Mouse (Mus musculus): ENCODE results near the gene Aqp5. TPM values are rescaled to one million over a fixed set of nuclear protein-coding genes. Genes with fewer than 3 reads are reported as not detected.

Aqp5 gene
- total and polyA plus RNA-seq, 2 experiments from 2014 or later: 0.64 to 0.76 TPM

DNA sequence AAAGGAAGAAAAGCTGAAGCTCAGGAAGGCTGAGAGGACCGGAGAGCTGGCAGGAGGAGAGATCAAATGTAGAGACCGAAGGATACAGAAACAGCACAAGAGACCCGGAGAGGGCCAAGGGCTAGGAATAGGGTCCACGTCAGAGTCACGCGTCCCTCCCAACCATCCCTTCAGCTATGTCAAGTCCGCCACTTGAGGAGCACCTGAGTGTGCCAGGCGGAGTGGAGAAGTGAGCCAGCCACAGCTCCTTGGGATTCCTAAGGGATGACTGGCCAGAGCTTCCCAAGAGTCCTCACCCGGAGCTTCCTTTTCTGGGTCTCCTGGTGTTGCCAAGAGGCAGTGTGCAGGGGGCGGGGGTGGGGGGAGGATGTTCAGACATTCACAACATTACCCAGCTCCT lies 4.4 kb downstream of the Aqp5 start:
- DNase-seq: no peak
- H3K36me3 ChIP-seq (ENCODE audit: insufficient read depth): no peaks in the 10 kb centered on the region
- no peak overlapping the region for H3K4me2 ChIP-seq (ENCODE audit: low read depth)
- no peak for ATAC-seq
- peaks cover 46% of the 10 kb centered on the region for H3K27me3 ChIP-seq (ENCODE audit: insufficient read depth, low read length)
- H3K9ac ChIP-seq: no peak overlapping the region
- H3K9me3 ChIP-seq (ENCODE audit: low read length): 0 out of 2 replicates have a peak, but pooled peaks cover under 1% of the 10 kb centered on the region
- 85% methylated on average over 10 of the region's 10 CpGs for WGBS
- TF ChIP-seq CTCF (IDR thresholded peaks at IDR 0.05; ENCODE audit: low read depth): no peak
- no peaks in the 10 kb centered on the region for H3K4me1 ChIP-seq (ENCODE audit: insufficient read depth)
- H3K27ac ChIP-seq (ENCODE audit: low read depth, low read length): no peak overlapping the region
- H3K4me3 ChIP-seq (ENCODE audit: low read depth, low read length): no peak overlapping the region

DNA sequence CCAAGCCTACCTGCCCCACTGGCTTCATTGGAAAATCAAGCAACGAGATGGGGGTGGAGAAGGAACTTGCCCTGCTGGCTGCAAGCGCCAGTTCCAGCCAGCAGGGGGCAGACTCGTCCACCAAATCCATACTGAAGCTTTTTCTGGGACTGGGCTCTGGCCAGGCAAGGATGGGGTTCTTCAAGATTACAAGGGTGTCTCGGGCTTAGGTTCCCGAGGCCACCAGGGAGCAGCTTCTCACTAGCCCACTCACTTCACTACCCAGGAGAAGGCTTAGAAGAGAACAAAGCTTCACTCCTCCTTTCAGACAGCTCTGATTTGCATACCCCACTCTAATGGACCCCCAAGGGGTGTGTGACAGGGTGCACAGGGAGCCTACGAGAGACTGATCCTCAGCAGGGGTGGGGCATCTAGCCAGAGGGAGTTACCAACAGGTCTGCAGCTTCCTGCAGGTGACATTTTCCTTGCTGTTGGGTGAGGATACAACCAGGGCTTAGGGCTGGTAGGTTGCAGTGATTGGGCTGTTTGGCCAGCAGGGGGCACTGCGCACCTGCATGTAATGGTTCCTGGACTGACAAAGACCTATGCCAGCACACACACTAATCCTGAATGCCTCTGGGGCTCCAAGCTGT lies 5.6 kb downstream of the Aqp5 start:
- Histone ChIP-seq H3K36me3 (ENCODE audit: insufficient read depth) (no peaks in the 10 kb centered on the region), H3K4me3 (ENCODE audit: low read depth, low read length) (no peak overlapping the region), H3K9me3 (ENCODE audit: low read length) (no peaks in the 10 kb centered on the region), H3K4me1 (ENCODE audit: insufficient read depth) (no peaks in the 10 kb centered on the region), H3K27me3 (ENCODE audit: insufficient read depth, low read length) (peaks cover 36% of the 10 kb centered on the region), H3K9ac (no peak overlapping the region), H3K27ac (ENCODE audit: low read depth, low read length) (no peak overlapping the region), H3K4me2 (ENCODE audit: low read depth) (peak overlapping the region; percentile 15; the same call in 1 of the 2 replicates)
- WGBS: 0% methylated on average over 7 of the region's 7 CpGs
- peak; percentile 95 for ATAC-seq
- peak; percentile 95 for TF ChIP-seq CTCF (IDR thresholded peaks at IDR 0.05; ENCODE audit: low read depth)
- DNase-seq: peak; percentile 93

DNA sequence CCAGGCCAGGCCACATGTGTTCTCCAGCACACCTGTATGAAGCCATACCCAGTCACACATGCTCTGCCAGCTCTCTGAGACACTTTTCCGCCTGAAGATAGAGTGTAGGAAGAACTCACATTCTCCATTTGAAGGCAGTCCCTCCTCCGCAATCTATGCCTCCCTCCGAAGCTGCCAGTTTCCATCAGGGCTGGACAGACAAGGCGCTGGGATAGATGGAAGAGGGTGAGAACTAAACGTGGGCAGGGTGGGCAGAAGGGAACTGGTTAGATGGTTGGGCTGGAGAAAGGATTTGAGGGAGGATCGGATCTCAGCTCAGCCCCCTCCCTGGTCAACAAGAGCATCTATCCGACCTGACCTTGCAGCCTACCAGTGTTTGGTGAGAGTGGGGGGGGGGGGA lies 6.3 kb downstream of the Aqp5 start:
- peaks cover 29% of the 10 kb centered on the region for H3K27me3 ChIP-seq (ENCODE audit: insufficient read depth, low read length)
- no peak overlapping the region for H3K4me3 ChIP-seq (ENCODE audit: low read depth, low read length)
- ATAC-seq (no peak), DNase-seq (no peak)
- TF ChIP-seq CTCF (IDR thresholded peaks at IDR 0.05; ENCODE audit: low read depth): no peak
- no peaks in the 10 kb centered on the region for H3K9me3 ChIP-seq (ENCODE audit: low read length)
- WGBS: 51% methylated on average over 7 of the region's 7 CpGs
- H3K9ac ChIP-seq: no peak overlapping the region
- no peaks in the 10 kb centered on the region for H3K4me1 ChIP-seq (ENCODE audit: insufficient read depth)
- H3K4me2 ChIP-seq (ENCODE audit: low read depth): no peak overlapping the region
- no peaks in the 10 kb centered on the region for H3K36me3 ChIP-seq (ENCODE audit: insufficient read depth)
- no peak overlapping the region for H3K27ac ChIP-seq (ENCODE audit: low read depth, low read length)

DNA sequence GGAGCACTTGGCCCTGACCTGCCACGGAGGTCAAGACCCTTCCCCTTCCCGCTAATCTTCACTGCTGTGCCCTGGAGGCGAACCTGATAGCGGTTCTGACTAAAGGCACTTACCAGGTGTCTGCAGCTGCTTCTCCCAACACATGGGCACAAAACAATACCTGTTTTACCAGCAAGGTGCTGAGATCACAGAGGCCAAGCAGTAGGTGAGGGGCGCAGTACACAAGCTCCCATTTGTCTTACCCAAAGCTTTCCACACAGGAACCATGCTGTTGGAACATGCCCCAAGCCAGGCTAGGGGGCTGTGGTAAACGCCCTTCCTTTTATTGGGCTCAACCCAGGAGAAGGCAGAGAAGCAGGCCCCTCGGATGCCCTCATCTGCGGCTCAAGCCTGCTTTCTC lies 7.0 kb downstream of the Aqp5 start:
- H3K27me3 ChIP-seq (ENCODE audit: insufficient read depth, low read length): peaks cover 23% of the 10 kb centered on the region; the same call in 1 of the 2 replicates
- no peaks in the 10 kb centered on the region for H3K9me3 ChIP-seq (ENCODE audit: low read length)
- no peak for DNase-seq
- H3K9ac ChIP-seq: no peak overlapping the region
- no peak overlapping the region for H3K27ac ChIP-seq (ENCODE audit: low read depth, low read length)
- no peaks in the 10 kb centered on the region for H3K36me3 ChIP-seq (ENCODE audit: insufficient read depth)
- no peak for ATAC-seq
- WGBS: 62% methylated on average over 8 of the region's 8 CpGs
- no peak overlapping the region for H3K4me3 ChIP-seq (ENCODE audit: low read depth, low read length)
- H3K4me1 ChIP-seq (ENCODE audit: insufficient read depth): no peaks in the 10 kb centered on the region
- no peak for TF ChIP-seq CTCF (IDR thresholded peaks at IDR 0.05; ENCODE audit: low read depth)
- no peak overlapping the region for H3K4me2 ChIP-seq (ENCODE audit: low read depth)

DNA sequence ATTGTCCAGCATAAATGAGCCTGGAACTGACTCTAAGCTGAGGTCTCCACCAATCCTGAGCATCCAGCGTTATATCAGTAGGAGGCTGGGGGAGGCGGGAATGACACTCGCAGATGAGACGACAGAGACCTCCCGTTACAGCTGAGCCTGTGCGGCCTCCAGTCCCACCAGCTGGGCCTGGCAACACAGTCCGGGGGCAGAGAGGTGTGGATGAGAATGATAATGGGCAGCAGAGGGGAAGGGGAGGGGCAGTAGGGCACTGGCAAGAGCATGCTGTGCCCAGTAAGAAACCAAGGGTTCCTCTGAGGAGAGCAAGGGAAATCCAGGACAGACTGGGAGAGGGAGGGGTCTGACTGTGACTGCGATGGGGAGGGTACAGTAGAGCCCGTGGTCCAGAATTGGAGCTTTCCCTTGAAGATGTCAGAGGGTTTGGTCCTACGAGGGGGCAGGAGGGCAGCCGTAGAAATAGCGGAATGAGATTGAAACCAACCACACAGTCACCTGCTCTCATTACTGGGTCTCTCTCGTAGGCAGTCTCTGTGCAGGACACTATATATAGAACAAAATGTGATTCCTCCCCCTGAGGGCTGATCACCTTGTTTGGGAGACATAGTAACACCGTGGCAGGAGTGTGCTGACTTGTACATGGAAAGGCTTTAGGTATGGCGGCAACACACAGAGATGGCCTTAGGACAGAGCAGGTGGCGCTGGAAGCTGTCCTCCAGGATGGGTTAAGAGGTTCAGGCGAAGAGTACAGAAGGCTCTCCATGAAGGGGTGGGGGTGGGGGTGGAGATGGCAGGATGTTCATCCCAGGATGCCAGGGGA lies 8.9 kb downstream of the Aqp5 start:
- 55% methylated on average over 17 of the region's 17 CpGs for WGBS
- no peak for TF ChIP-seq CTCF (IDR thresholded peaks at IDR 0.05; ENCODE audit: low read depth)
- Histone ChIP-seq H3K4me1 (ENCODE audit: insufficient read depth) (no peaks in the 10 kb centered on the region), H3K9me3 (ENCODE audit: low read length) (no peaks in the 10 kb centered on the region), H3K4me2 (ENCODE audit: low read depth) (no peak overlapping the region), H3K27me3 (ENCODE audit: insufficient read depth, low read length) (peaks cover 12% of the 10 kb centered on the region; the same call in 1 of the 2 replicates), H3K4me3 (ENCODE audit: low read depth, low read length) (no peak overlapping the region), H3K27ac (ENCODE audit: low read depth, low read length) (no peak overlapping the region), H3K36me3 (ENCODE audit: insufficient read depth) (no peaks in the 10 kb centered on the region), H3K9ac (no peak overlapping the region)
- DNase-seq: no peak
- peak; percentile 10; the same call in 1 of the 2 replicates for ATAC-seq

DNA sequence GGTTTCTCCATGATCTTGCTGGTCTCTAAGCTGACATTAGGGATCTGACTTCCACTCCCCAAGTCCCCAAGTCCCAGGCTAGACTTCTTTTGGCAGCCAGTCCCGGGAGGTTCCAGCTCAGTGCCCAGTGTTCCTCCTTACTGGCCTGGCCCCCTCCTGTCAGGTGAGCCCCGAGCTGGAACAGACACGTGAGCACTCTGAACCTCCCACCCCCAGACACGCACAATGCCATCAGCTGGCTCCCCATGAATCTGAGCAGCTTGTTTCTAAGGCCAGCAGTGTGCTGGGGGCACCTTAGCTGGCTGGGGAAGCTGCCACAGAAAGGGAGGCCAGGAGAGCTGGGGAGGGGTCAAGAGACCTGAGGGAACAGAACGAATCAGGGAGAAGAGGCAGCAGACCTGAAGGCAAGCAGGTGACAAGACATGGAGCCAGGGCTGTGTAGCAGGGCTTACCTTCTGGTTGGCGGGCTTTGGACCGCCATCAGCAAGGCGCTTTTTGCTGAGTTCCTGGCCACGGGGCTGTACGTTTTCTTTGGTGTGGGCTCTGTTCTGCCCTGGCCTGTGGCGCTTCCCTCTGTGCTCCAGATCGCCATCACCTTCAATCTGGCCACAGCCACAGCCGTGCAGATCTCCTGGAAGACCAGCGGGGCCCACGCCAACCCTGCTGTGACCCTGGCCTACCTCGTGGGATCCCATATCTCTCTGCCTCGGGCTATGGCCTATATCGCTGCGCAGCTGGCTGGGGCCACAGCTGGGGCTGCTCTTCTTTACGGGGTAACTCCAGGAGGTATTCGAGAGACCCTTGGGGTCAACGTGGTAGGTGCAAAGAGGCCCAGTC lies 10.6 kb downstream of the Aqp5 start, which contains the start of gene Aqp6:
Aqp6 (plus strand) TSS at position 415 of the 837 bp plus-strand sequence.
- Histone ChIP-seq H3K9ac (no peak within 1 kb of the TSS), H3K36me3 (ENCODE audit: insufficient read depth) (no peaks in the 10 kb centered on the region), H3K4me2 (ENCODE audit: low read depth) (no peak within 1 kb of the TSS), H3K27me3 (ENCODE audit: insufficient read depth, low read length) (no peaks in the 10 kb centered on the region; the same call in 1 of the 2 replicates), H3K9me3 (ENCODE audit: low read length) (no peaks in the 10 kb centered on the region), H3K27ac (ENCODE audit: low read depth, low read length) (no peak within 1 kb of the TSS), H3K4me1 (ENCODE audit: insufficient read depth) (peaks cover 12% of the 10 kb centered on the region; the same call in 1 of the 2 replicates), H3K4me3 (ENCODE audit: low read depth, low read length) (no peak within 1 kb of the TSS)
- 57% methylated on average over 22 of the region's 22 CpGs for whole genome bisulfite sequencing
- no peak for TF ChIP-seq CTCF (IDR thresholded peaks at IDR 0.05; ENCODE audit: low read depth)
- DNase-seq: no peak
- ATAC-seq: no peak

Measured in forebrain, postnatal 0 days (tissue).